Mouse (Mus musculus) erythroid progenitor cell, adult 5-6 weeks (primary cell): ENCODE results near the gene Epgn. TPM values are rescaled to one million over a fixed set of nuclear protein-coding genes. Genes with fewer than 3 reads are reported as not detected.

Source experiments
- total RNA-seq, 2 experiments: library from RNA; stranded (forward) in 1 of 2; stranded (reverse) in 1 of 2; fragments of 150-400 nt in 1 of 2; fragments of 186-747, 209-891 nt in 1 of 2; gene quantifications; 2 replicates each; pipeline versions ENCODE4 v1.2.3 to v1.2.4; 2015 to 2017; ENCODE audit warnings: low replicate concordance in 2 of 2

The Epgn gene
- total RNA-seq, 2 experiments from 2014 or later: not detected

Other genes with a start within 250 kb of the Epgn start
- not detected in 2 replicates for gene Cxcl3, start 241.4 kb upstream of the Epgn start, total RNA-seq (2015; ENCODE audit: low replicate concordance)
- not detected in 2 replicates for gene Cxcl3, start 241.4 kb upstream of the Epgn start, total RNA-seq (2017; ENCODE audit: low replicate concordance)
- gene Cxcl15, start 232.9 kb upstream of the Epgn start, total RNA-seq (2015; ENCODE audit: low replicate concordance): not detected in 2 replicates
- not detected in 2 replicates for gene Cxcl15, start 232.9 kb upstream of the Epgn start, total RNA-seq (2017; ENCODE audit: low replicate concordance)
- gene Cxcl1, start 136.2 kb upstream of the Epgn start, total RNA-seq (2015; ENCODE audit: low replicate concordance): not detected in 2 replicates
- gene Cxcl1, start 136.2 kb upstream of the Epgn start, total RNA-seq (2017; ENCODE audit: low replicate concordance): not detected in 2 replicates
- gene Cxcl2, start 123.6 kb upstream of the Epgn start, total RNA-seq (2015; ENCODE audit: low replicate concordance): 2.9 TPM in 1 of 2 replicates, not detected in the other
- 1.1 TPM in 1 of 2 replicates, not detected in the other for gene Cxcl2, start 123.6 kb upstream of the Epgn start, total RNA-seq (2017; ENCODE audit: low replicate concordance)
- gene Mthfd2l, start 96.3 kb upstream of the Epgn start, total RNA-seq (2015; ENCODE audit: low replicate concordance): not detected in 2 replicates
- 3.7 and 6.5 TPM in 2 replicates for gene Mthfd2l, start 96.3 kb upstream of the Epgn start, total RNA-seq (2017; ENCODE audit: low replicate concordance)
- not detected in 2 replicates for gene Ereg, start 47.2 kb downstream of the Epgn start, total RNA-seq (2015; ENCODE audit: low replicate concordance)
- not detected in 2 replicates for gene Ereg, start 47.2 kb downstream of the Epgn start, total RNA-seq (2017; ENCODE audit: low replicate concordance)
- gene Areg, start 112.1 kb downstream of the Epgn start, total RNA-seq (2015; ENCODE audit: low replicate concordance): not detected in 2 replicates
- gene Areg, start 112.1 kb downstream of the Epgn start, total RNA-seq (2017; ENCODE audit: low replicate concordance): not detected in 2 replicates